ENCODE assay signal across 9 mouse cellular contexts in genomic region chr6:72232411-72232810, GRCm38 (mm10). TPM values are rescaled to one million over a fixed set of nuclear protein-coding genes. Genes with fewer than 3 reads are reported as not detected.
DNase-seq lines count a peak whose midpoint lies in the region; ATAC-seq and TF ChIP-seq lines count a peak whose summit lies in the region.
"Had no signal": no experiment of that assay in that cellular context is flagged by ENCODE, and none has a peak within 500 bp of the region (broad histone marks: within the 10 kb centered on the region; RNA-seq: fewer than 3 reads in every experiment).

No protein-coding gene starts in this region.

- intact Hi-C loops in heart, postnatal 25 days (cut with DNase I): no loop called here

- H3K4me2 ChIP-seq in heart, embryonic 13.5 days: peak overlapping the region; percentile 97
- H3K4me2 ChIP-seq in embryonic facial prominence, embryonic 12.5 days (replicated peaks): peak overlapping the region; percentile 99
- peak overlapping the region; percentile 95 for H3K4me2 ChIP-seq in limb, embryonic 14.5 days (replicated peaks; ENCODE audit: low read depth, low read length, severe bottlenecking)

- H3K27ac ChIP-seq in heart, embryonic 13.5 days (replicated peaks): no peak overlapping the region
- no peak overlapping the region for H3K27ac ChIP-seq in embryonic facial prominence, embryonic 12.5 days
- no peak overlapping the region for H3K27ac ChIP-seq in limb, embryonic 14.5 days (replicated peaks; ENCODE audit: low read depth, low read length)

- no peak for DNase-seq in heart, postnatal 25 days (ENCODE audit: low spot score)
- DNase-seq in limb, embryonic 14.5 days (ENCODE audit: low spot score): no peak
- DNase-seq in layer of hippocampus, postnatal 14 days (ENCODE audit: low spot score in 2 of 2): no peak

- peaks cover 18% of the 10 kb centered on the region for H3K27me3 ChIP-seq in heart, embryonic 13.5 days (replicated peaks)
- peaks cover 89% of the 10 kb centered on the region for H3K27me3 ChIP-seq in megakaryocyte, embryonic 14.5 days (replicated peaks)
- H3K27me3 ChIP-seq in embryonic facial prominence, embryonic 12.5 days: peaks cover 20% of the 10 kb centered on the region
- H3K27me3 ChIP-seq in limb, embryonic 14.5 days (ENCODE audit: control insufficient read depth, insufficient read depth, low read length): no peaks in the 10 kb centered on the region

- H3K4me3 ChIP-seq in heart, embryonic 13.5 days: peak overlapping the region; percentile 73
- peak overlapping the region; percentile 95 for H3K4me3 ChIP-seq in megakaryocyte, embryonic 14.5 days (replicated peaks)
- no peak overlapping the region for H3K4me3 ChIP-seq in embryonic facial prominence, embryonic 12.5 days
- peak overlapping the region; percentile 76 for H3K4me3 ChIP-seq in limb, embryonic 14.5 days (replicated peaks; ENCODE audit: low read length)

- H3K9ac ChIP-seq in heart, embryonic 13.5 days: peak overlapping the region; percentile 86; the same call in 1 of the 2 replicates
- no peak overlapping the region for H3K9ac ChIP-seq in embryonic facial prominence, embryonic 12.5 days
- H3K9ac ChIP-seq in limb, embryonic 14.5 days (ENCODE audit: low read depth, low read length, severe bottlenecking): no peak overlapping the region

- H3K36me3 ChIP-seq in heart, embryonic 13.5 days: no peaks in the 10 kb centered on the region
- H3K36me3 ChIP-seq in megakaryocyte, embryonic 14.5 days (replicated peaks; ENCODE audit: low read length): peaks cover 51% of the 10 kb centered on the region
- no peaks in the 10 kb centered on the region for H3K36me3 ChIP-seq in embryonic facial prominence, embryonic 12.5 days
- no peaks in the 10 kb centered on the region for H3K36me3 ChIP-seq in limb, embryonic 14.5 days (ENCODE audit: control insufficient read depth, insufficient read depth, low read length)

- H3K4me1 ChIP-seq in heart, embryonic 13.5 days: peaks cover 51% of the 10 kb centered on the region
- peaks cover 99% of the 10 kb centered on the region for H3K4me1 ChIP-seq in megakaryocyte, embryonic 14.5 days
- peaks cover 45% of the 10 kb centered on the region for H3K4me1 ChIP-seq in embryonic facial prominence, embryonic 12.5 days
- H3K4me1 ChIP-seq in limb, embryonic 14.5 days (ENCODE audit: control insufficient read depth, insufficient read depth, low read length): peaks cover 48% of the 10 kb centered on the region

- no peak for TF ChIP-seq POLR2A in limb, embryonic 14.5 days (IDR thresholded peaks at IDR 0.05; ENCODE audit: borderline replicate concordance, extremely low read depth, insufficient read depth, insufficient read length)

- WGBS in heart, embryonic 13.5 days: 85% methylated on average over 14 of the region's 14 CpGs
- WGBS in embryonic facial prominence, embryonic 12.5 days: 92% methylated on average over 14 of the region's 14 CpGs
- 90% methylated on average over 14 of the region's 14 CpGs for WGBS in limb, embryonic 14.5 days

- ATAC-seq in heart, embryonic 13.5 days (ENCODE audit: extremely low read depth, insufficient number of reproducible peaks, low FRiP score, low TSS enrichment): no peak
- no peak for ATAC-seq in megakaryocyte, adult 5-6 weeks (ENCODE audit: poor library complexity, severe bottlenecking)
- no peak for ATAC-seq in embryonic facial prominence, embryonic 12.5 days (ENCODE audit: insufficient number of reproducible peaks, insufficient read depth, low FRiP score, low TSS enrichment)
- no peak for ATAC-seq in limb, embryonic 14.5 days (ENCODE audit: low FRiP score, low read depth)
- ATAC-seq in megakaryocyte progenitor cell, adult 5-6 weeks (replicated peaks; ENCODE audit: poor library complexity): no peak

- H3K9me3 ChIP-seq in heart, embryonic 13.5 days: no peaks in the 10 kb centered on the region
- H3K9me3 ChIP-seq in megakaryocyte, embryonic 14.5 days: no peaks in the 10 kb centered on the region
- H3K9me3 ChIP-seq in embryonic facial prominence, embryonic 12.5 days: no peaks in the 10 kb centered on the region
- no peaks in the 10 kb centered on the region for H3K9me3 ChIP-seq in limb, embryonic 14.5 days (ENCODE audit: control insufficient read depth, low read length)

RNA-seq across cellular contexts. Expression of gene Atoh8, which starts 3.0 kb away (rescaled TPM):
- polyA plus RNA-seq in heart, embryonic 13.5 days (2015; fragmentation: Nextera tagmentation; extraction: Ambion mirVana): 13.3 and 13.7 TPM in 2 replicates
- 10 to 100 TPM in 1 of 2 experiments, 1 to 10 TPM in 1; 6.1 to 12.4 TPM for total RNA-seq in heart, postnatal 25 days (2021)
- 51.0 and 108 TPM in 2 replicates for polyA plus RNA-seq in megakaryocyte, embryonic 14.5 days (2012; ENCODE audit: insufficient read depth, low replicate concordance)
- total RNA-seq in megakaryocyte, adult 5-6 weeks (2015): 0.22 TPM in 1 of 2 replicates, not detected in the other
- 0.51 TPM in 1 of 2 replicates, not detected in the other for total RNA-seq in megakaryocyte, adult 5-6 weeks (2017)
- 16.4 and 18.6 TPM in 2 replicates for polyA plus RNA-seq in embryonic facial prominence, embryonic 12.5 days (2016; fragmentation: Nextera tagmentation; extraction: Ambion mirVana)
- polyA plus RNA-seq in limb, embryonic 14.5 days (2012; rRNA removed): 19.8 and 26.5 TPM in 2 replicates
- 15.1 and 19.5 TPM in 2 replicates for polyA plus RNA-seq in limb, embryonic 14.5 days (2014; fragmentation: Nextera tagmentation; extraction: Ambion mirVana)
- total RNA-seq in megakaryocyte progenitor cell, adult 5-6 weeks (2015): not detected in 2 replicates
- total RNA-seq in megakaryocyte progenitor cell, adult 5-6 weeks (2017): not detected in 2 replicates
- 1 to 10 TPM; 3.3 to 4.5 TPM for total RNA-seq in layer of hippocampus, postnatal 14 days (2021)
- total RNA-seq: MEL had no signal
